Mouse (Mus musculus): Measurements from ENCODE around the gene Arhgap10. TPM values are rescaled to one million over a fixed set of nuclear protein-coding genes. Genes with fewer than 3 reads are reported as not detected.

The Arhgap10 gene
- total and polyA plus RNA-seq, 2 experiments from 2014 or later: 23.6 to 33.3 TPM

GRCm38 (mm10) chr8:77484817-77485216, 32.9 kb downstream of the Arhgap10 start:
- Histone ChIP-seq H3K27me3 (ENCODE audit: control insufficient read depth, insufficient read depth, low read length) (no peaks in the 10 kb centered on the region), H3K27ac (ENCODE audit: low read depth) (peak overlapping the region; percentile 2; the same call in 1 of the 2 replicates), H3K4me3 (ENCODE audit: low read depth, low read length) (no peak overlapping the region), H3K36me3 (replicated peaks; ENCODE audit: control insufficient read depth, insufficient read depth, low read length) (no peaks in the 10 kb centered on the region), H3K9me3 (replicated peaks; ENCODE audit: control insufficient read depth, low read length) (no peaks in the 10 kb centered on the region), H3K9ac (replicated peaks; ENCODE audit: low read depth, low read length) (no peak overlapping the region), H3K4me2 (ENCODE audit: low read depth, low read length) (no peak overlapping the region), H3K4me1 (ENCODE audit: control insufficient read depth, insufficient read depth) (peaks cover 83% of the 10 kb centered on the region)
- TF ChIP-seq CTCF (IDR thresholded peaks at IDR 0.05; ENCODE audit: low read depth): no peak
- TF ChIP-seq EP300 (IDR thresholded peaks at IDR 0.05; ENCODE audit: low read depth): no peak
- DNase-seq (ENCODE audit: low spot score) (no peak), ATAC-seq (ENCODE audit: insufficient read depth, low read depth) (no peak)
- 71% methylated on average over 5 of the region's 5 CpGs for WGBS

- no peak overlapping the region for H3K4me3 ChIP-seq (ENCODE audit: low read depth, low read length)
- no peak for TF ChIP-seq EP300 (IDR thresholded peaks at IDR 0.05; ENCODE audit: low read depth)
- no peak for TF ChIP-seq CTCF (IDR thresholded peaks at IDR 0.05; ENCODE audit: low read depth)
- peaks cover 80% of the 10 kb centered on the region for H3K4me1 ChIP-seq (ENCODE audit: control insufficient read depth, insufficient read depth)
These were observed 33.5 kb downstream of the Arhgap10 start for GRCm38 (mm10) chr8:77484266-77484665.

GRCm38 (mm10) chr8:77483676-77484075, 34.1 kb downstream of the Arhgap10 start:
- H3K9me3 ChIP-seq (replicated peaks; ENCODE audit: control insufficient read depth, low read length): no peaks in the 10 kb centered on the region
- 0 out of 2 replicates have a peak overlapping the region, but pooled peaks have one; percentile 3 for H3K9ac ChIP-seq (replicated peaks; ENCODE audit: low read depth, low read length)
- TF ChIP-seq CTCF (IDR thresholded peaks at IDR 0.05; ENCODE audit: low read depth): no peak
- TF ChIP-seq EP300 (IDR thresholded peaks at IDR 0.05; ENCODE audit: low read depth): no peak
- H3K36me3 ChIP-seq (replicated peaks; ENCODE audit: control insufficient read depth, insufficient read depth, low read length): no peaks in the 10 kb centered on the region
- peaks cover 80% of the 10 kb centered on the region for H3K4me1 ChIP-seq (ENCODE audit: control insufficient read depth, insufficient read depth)
- H3K4me2 ChIP-seq (ENCODE audit: low read depth, low read length): no peak overlapping the region
- H3K27ac ChIP-seq (ENCODE audit: low read depth): 0 out of 2 replicates have a peak overlapping the region, but pooled peaks have one; percentile 36
- no peak overlapping the region for H3K4me3 ChIP-seq (ENCODE audit: low read depth, low read length)
- no peak for DNase-seq (ENCODE audit: low spot score)
- no peaks in the 10 kb centered on the region for H3K27me3 ChIP-seq (ENCODE audit: control insufficient read depth, insufficient read depth, low read length)
- 42% methylated on average over 4 of the region's 4 CpGs for WGBS
- ATAC-seq (ENCODE audit: insufficient read depth, low read depth): no peak

More at GRCm38 (mm10) chr8:77484266-77484665, 33.5 kb downstream of the Arhgap10 start:
- no peak for DNase-seq (ENCODE audit: low spot score)
- H3K27me3 ChIP-seq (ENCODE audit: control insufficient read depth, insufficient read depth, low read length): no peaks in the 10 kb centered on the region
- peak overlapping the region; percentile 2; the same call in 1 of the 2 replicates for H3K27ac ChIP-seq (ENCODE audit: low read depth)
- no peak overlapping the region for H3K4me2 ChIP-seq (ENCODE audit: low read depth, low read length)
- H3K9me3 ChIP-seq (replicated peaks; ENCODE audit: control insufficient read depth, low read length): no peaks in the 10 kb centered on the region
- H3K9ac ChIP-seq (replicated peaks; ENCODE audit: low read depth, low read length): no peak overlapping the region
- 55% methylated on average over 7 of the region's 7 CpGs for WGBS
- ATAC-seq (ENCODE audit: insufficient read depth, low read depth): no peak
- H3K36me3 ChIP-seq (replicated peaks; ENCODE audit: control insufficient read depth, insufficient read depth, low read length): no peaks in the 10 kb centered on the region

GRCm38 (mm10) chr8:77481791-77482190, 36.0 kb downstream of the Arhgap10 start:
- ATAC-seq (ENCODE audit: insufficient read depth, low read depth): peak; percentile 58
- H3K27me3 ChIP-seq (ENCODE audit: control insufficient read depth, insufficient read depth, low read length): no peaks in the 10 kb centered on the region
- peak overlapping the region; percentile 15; the same call in 1 of the 2 replicates for H3K4me2 ChIP-seq (ENCODE audit: low read depth, low read length)
- H3K9ac ChIP-seq (replicated peaks; ENCODE audit: low read depth, low read length): no peak overlapping the region
- no peak for DNase-seq (ENCODE audit: low spot score)
- no peak for TF ChIP-seq CTCF (IDR thresholded peaks at IDR 0.05; ENCODE audit: low read depth)
- TF ChIP-seq EP300 (IDR thresholded peaks at IDR 0.05; ENCODE audit: low read depth): no peak
- H3K4me1 ChIP-seq (ENCODE audit: control insufficient read depth, insufficient read depth): peaks cover 85% of the 10 kb centered on the region
- no peaks in the 10 kb centered on the region for H3K36me3 ChIP-seq (replicated peaks; ENCODE audit: control insufficient read depth, insufficient read depth, low read length)
- H3K27ac ChIP-seq (ENCODE audit: low read depth): peak overlapping the region; percentile 83
- H3K4me3 ChIP-seq (ENCODE audit: low read depth, low read length): no peak overlapping the region
- 20% methylated on average over 6 of the region's 6 CpGs for WGBS
- H3K9me3 ChIP-seq (replicated peaks; ENCODE audit: control insufficient read depth, low read length): no peaks in the 10 kb centered on the region

GRCm38 (mm10) chr8:77479995-77480394, 37.8 kb downstream of the Arhgap10 start:
- Histone ChIP-seq H3K9me3 (replicated peaks; ENCODE audit: control insufficient read depth, low read length) (no peaks in the 10 kb centered on the region), H3K4me1 (ENCODE audit: control insufficient read depth, insufficient read depth) (peaks cover 71% of the 10 kb centered on the region), H3K4me2 (ENCODE audit: low read depth, low read length) (no peak overlapping the region), H3K27ac (ENCODE audit: low read depth) (peak overlapping the region; percentile 44), H3K4me3 (ENCODE audit: low read depth, low read length) (no peak overlapping the region), H3K27me3 (ENCODE audit: control insufficient read depth, insufficient read depth, low read length) (no peaks in the 10 kb centered on the region), H3K9ac (replicated peaks; ENCODE audit: low read depth, low read length) (no peak overlapping the region), H3K36me3 (replicated peaks; ENCODE audit: control insufficient read depth, insufficient read depth, low read length) (no peaks in the 10 kb centered on the region)
- ATAC-seq (ENCODE audit: insufficient read depth, low read depth): no peak
- DNase-seq (ENCODE audit: low spot score): no peak
- no peak for TF ChIP-seq EP300 (IDR thresholded peaks at IDR 0.05; ENCODE audit: low read depth)
- TF ChIP-seq CTCF (IDR thresholded peaks at IDR 0.05; ENCODE audit: low read depth): no peak
- 62% methylated on average over 9 of the region's 9 CpGs for WGBS

GRCm38 (mm10) chr8:77478913-77479273, 38.9 kb downstream of the Arhgap10 start:
- Histone ChIP-seq H3K27ac (ENCODE audit: low read depth) (peak overlapping the region; percentile 87), H3K27me3 (ENCODE audit: control insufficient read depth, insufficient read depth, low read length) (no peaks in the 10 kb centered on the region), H3K36me3 (replicated peaks; ENCODE audit: control insufficient read depth, insufficient read depth, low read length) (no peaks in the 10 kb centered on the region), H3K4me2 (ENCODE audit: low read depth, low read length) (no peak overlapping the region), H3K9ac (replicated peaks; ENCODE audit: low read depth, low read length) (no peak overlapping the region), H3K4me3 (ENCODE audit: low read depth, low read length) (no peak overlapping the region), H3K4me1 (ENCODE audit: control insufficient read depth, insufficient read depth) (peaks cover 71% of the 10 kb centered on the region), H3K9me3 (replicated peaks; ENCODE audit: control insufficient read depth, low read length) (no peaks in the 10 kb centered on the region)
- TF ChIP-seq CTCF (IDR thresholded peaks at IDR 0.05; ENCODE audit: low read depth) (no peak), EP300 (IDR thresholded peaks at IDR 0.05; ENCODE audit: low read depth) (no peak)
- DNase-seq (ENCODE audit: low spot score): peak; percentile 53
- ATAC-seq (ENCODE audit: insufficient read depth, low read depth): peak; percentile 55; the same call in 1 of the 2 replicates
- 44% methylated on average over 2 of the region's 2 CpGs for WGBS

All from heart, postnatal 0 days (tissue).